Comparison of ENCODE assay signal across 9 mouse cellular contexts in the genomic region with DNA sequence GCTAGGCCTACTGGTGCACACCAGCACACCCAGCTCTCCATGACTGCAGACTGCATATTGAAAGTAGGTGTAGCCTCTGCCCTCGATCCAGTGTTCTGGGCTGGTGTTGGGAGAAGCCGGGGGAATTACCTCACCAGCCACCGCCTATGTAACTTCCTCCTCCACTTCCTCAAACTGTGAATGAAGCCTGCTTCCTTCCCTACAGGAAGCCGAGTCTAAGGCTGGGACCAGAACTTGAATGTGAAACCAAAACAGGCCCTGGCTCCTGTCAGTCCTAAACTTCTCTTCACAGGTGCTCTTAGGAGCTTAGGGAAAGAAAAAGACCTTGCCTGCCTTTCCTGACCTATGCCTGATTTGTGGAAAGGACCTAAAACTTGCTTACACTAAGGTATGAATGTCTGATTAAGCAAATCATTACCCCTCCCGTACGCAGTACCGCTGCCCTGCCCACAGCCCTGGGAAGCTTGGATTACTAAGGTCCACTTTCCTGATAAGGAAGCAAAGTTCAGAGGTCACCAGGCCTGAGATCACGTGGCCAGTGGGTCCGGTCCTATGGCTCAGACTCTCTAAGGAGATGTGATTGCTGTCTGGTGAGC. TPM values are rescaled to one million over a fixed set of nuclear protein-coding genes. Genes with fewer than 3 reads are reported as not detected.
A peak's percentile ranks its signal among the peaks of the same experiment; 100 is the strongest.
DNase-seq lines count a peak whose midpoint lies in the region; ATAC-seq and TF ChIP-seq lines count a peak whose summit lies in the region.
"Had no signal": no experiment of that assay in that cellular context is flagged by ENCODE, and none has a peak within 500 bp of the region (broad histone marks: within the 10 kb centered on the region; RNA-seq: fewer than 3 reads in every experiment).

No protein-coding gene starts in this region.

- peak; percentile 72 for TF ChIP-seq POLR2A in CH12.LX (IDR thresholded peaks at IDR 0.05; ENCODE audit: low read depth, low read length)
- TF ChIP-seq POLR2A in bone marrow, adult 2 months (IDR thresholded peaks at IDR 0.05; ENCODE audit: borderline replicate concordance, control insufficient read depth, low read depth, low read length): no peak

- peak overlapping the region; percentile 99 for H3K27ac ChIP-seq in CH12.LX (ENCODE audit: insufficient read depth, low read depth)
- H3K27ac ChIP-seq in bone marrow, adult 2 months (ENCODE audit: control insufficient read depth, insufficient read depth, low read depth, low read length, poor library complexity): peak overlapping the region; percentile 71
- H3K27ac ChIP-seq in liver, embryonic 15.5 days (replicated peaks): peak overlapping the region; percentile 70
- no peak overlapping the region for H3K27ac ChIP-seq in hindbrain, embryonic 13.5 days
- H3K27ac ChIP-seq in forebrain, postnatal 0 days (ENCODE audit: low read depth, low read length): no peak overlapping the region
- H3K27ac ChIP-seq: embryonic facial prominence, embryonic 15.5 days had no signal

- H3K9ac ChIP-seq in CH12.LX (ENCODE audit: insufficient read depth, low read depth): peak overlapping the region; percentile 76
- no peak overlapping the region for H3K9ac ChIP-seq in liver, embryonic 15.5 days
- no peak overlapping the region for H3K9ac ChIP-seq in hindbrain, embryonic 13.5 days
- no peak overlapping the region for H3K9ac ChIP-seq in forebrain, postnatal 0 days
- H3K9ac ChIP-seq: embryonic facial prominence, embryonic 15.5 days had no signal

- no peaks in the 10 kb centered on the region for H3K27me3 ChIP-seq in CH12.LX (replicated peaks)
- no peaks in the 10 kb centered on the region for H3K27me3 ChIP-seq in liver, embryonic 15.5 days
- H3K27me3 ChIP-seq in hindbrain, embryonic 13.5 days: no peaks in the 10 kb centered on the region
- no peaks in the 10 kb centered on the region for H3K27me3 ChIP-seq in forebrain, postnatal 0 days (ENCODE audit: insufficient read depth, low read length)
- H3K27me3 ChIP-seq: embryonic facial prominence, embryonic 15.5 days had no signal

- peak overlapping the region; percentile 87 for H3K4me2 ChIP-seq in CH12.LX (ENCODE audit: insufficient read depth, low read depth, poor library complexity, severe bottlenecking)
- peak overlapping the region; percentile 46 for H3K4me2 ChIP-seq in liver, embryonic 15.5 days
- no peak overlapping the region for H3K4me2 ChIP-seq in hindbrain, embryonic 13.5 days
- no peak overlapping the region for H3K4me2 ChIP-seq in forebrain, postnatal 0 days (ENCODE audit: low read depth)
- H3K4me2 ChIP-seq: embryonic facial prominence, embryonic 15.5 days had no signal

- TF ChIP-seq CTCF in CH12.LX (conservative IDR thresholded peaks at IDR 0.05 in 1 of 2, IDR thresholded peaks at IDR 0.05 in 1 of 2; ENCODE audit: low read depth in 2 of 2, low read length in 2 of 2): no peak
- TF ChIP-seq CTCF in bone marrow, adult 2 months (IDR thresholded peaks at IDR 0.05; ENCODE audit: control insufficient read depth, insufficient read depth, low read length): no peak
- no peak for TF ChIP-seq CTCF in forebrain, postnatal 0 days (IDR thresholded peaks at IDR 0.05; ENCODE audit: low read depth)

- peak; percentile 90 for DNase-seq in CH12.LX (ENCODE audit: extremely low read depth)
- DNase-seq in induced T-regulatory cell, adult 2 months (ENCODE audit: low read depth): peak; percentile 89
- DNase-seq in spleen, adult 18-20 months: peak; percentile 42 to 55
- no peak for DNase-seq in urinary bladder, postnatal 10 days (ENCODE audit: low spot score)
- DNase-seq in forebrain, postnatal 0 days: no peak

- H3K36me3 ChIP-seq in CH12.LX (replicated peaks in 1 of 2; ENCODE audit: control insufficient read depth in 1 of 2, insufficient read depth in 1 of 2, low read length in 1 of 2): peaks cover 2% of the 10 kb centered on the region in 2 experiments
- no peaks in the 10 kb centered on the region for H3K36me3 ChIP-seq in liver, embryonic 15.5 days (replicated peaks)
- H3K36me3 ChIP-seq in hindbrain, embryonic 13.5 days: no peaks in the 10 kb centered on the region
- no peaks in the 10 kb centered on the region for H3K36me3 ChIP-seq in forebrain, postnatal 0 days (ENCODE audit: insufficient read depth)
- H3K36me3 ChIP-seq: embryonic facial prominence, embryonic 15.5 days had no signal

- H3K9me3 ChIP-seq in CH12.LX (replicated peaks; ENCODE audit: low read length): no peaks in the 10 kb centered on the region
- no peaks in the 10 kb centered on the region for H3K9me3 ChIP-seq in liver, embryonic 15.5 days (replicated peaks)
- H3K9me3 ChIP-seq in hindbrain, embryonic 13.5 days: no peaks in the 10 kb centered on the region
- no peaks in the 10 kb centered on the region for H3K9me3 ChIP-seq in forebrain, postnatal 0 days (ENCODE audit: low read length)
- H3K9me3 ChIP-seq: embryonic facial prominence, embryonic 15.5 days had no signal

- WGBS in bone marrow, adult 2 months: 9% methylated on average over 9 of the region's 9 CpGs
- 19% methylated on average over 9 of the region's 9 CpGs for WGBS in liver, embryonic 15.5 days (ENCODE audit: insufficient replicate concordance)
- WGBS in hindbrain, embryonic 13.5 days: 76% methylated on average over 9 of the region's 9 CpGs
- WGBS in forebrain, postnatal 0 days: 82% methylated on average over 9 of the region's 9 CpGs

- no peak for TF ChIP-seq RAD21 in CH12.LX (IDR thresholded peaks at IDR 0.05; ENCODE audit: low read depth, low read length)

- H3K79me2 ChIP-seq in CH12.LX (replicated peaks; ENCODE audit: control insufficient read depth, extremely low read depth, insufficient read depth, poor library complexity, severe bottlenecking): no peaks in the 10 kb centered on the region

- peak overlapping the region; percentile 51 to 58 (median 52) for H3K4me3 ChIP-seq in CH12.LX (replicated peaks in 1 of 3; ENCODE audit: low read depth in 2 of 3, low read length in 2 of 3, poor library complexity in 1 of 3)
- peak overlapping the region; percentile 61 for H3K4me3 ChIP-seq in bone marrow, adult 2 months (replicated peaks; ENCODE audit: control insufficient read depth, low read depth, low read length)
- peak overlapping the region; percentile 30 for H3K4me3 ChIP-seq in liver, embryonic 15.5 days (replicated peaks)
- H3K4me3 ChIP-seq in hindbrain, embryonic 13.5 days: no peak overlapping the region
- H3K4me3 ChIP-seq in forebrain, postnatal 0 days (ENCODE audit: low read depth, low read length): no peak overlapping the region
- H3K4me3 ChIP-seq: embryonic facial prominence, embryonic 15.5 days had no signal

- in situ Hi-C loops in CH12.LX (cut with MboI; ENCODE audit: low pct_ligation_motif_present, low pct_unique_long_range_greater_than_20kb, low sequenced_read_pairs): no loop called here

- dilution Hi-C loops in CH12.LX (cut with MboI; ENCODE audit: extremely low pct_ligation_motif_present, extremely low pct_unique_long_range_greater_than_20kb, low sequenced_read_pairs): no loop called here

- H3K4me1 ChIP-seq in CH12.LX (ENCODE audit: control insufficient read depth in 1 of 2, insufficient read depth in 2 of 2): peaks cover 3 to 31% of the 10 kb centered on the region in 2 experiments
- H3K4me1 ChIP-seq in bone marrow, adult 2 months (ENCODE audit: control insufficient read depth, insufficient read depth, low read length): peaks cover 5% of the 10 kb centered on the region; the same call in 1 of the 2 replicates
- H3K4me1 ChIP-seq in liver, embryonic 15.5 days (replicated peaks): peaks cover 23% of the 10 kb centered on the region
- H3K4me1 ChIP-seq in hindbrain, embryonic 13.5 days (replicated peaks): peaks cover 14% of the 10 kb centered on the region
- 0 out of 2 replicates have a peak, but pooled peaks cover 8% of the 10 kb centered on the region for H3K4me1 ChIP-seq in forebrain, postnatal 0 days (ENCODE audit: insufficient read depth)
- H3K4me1 ChIP-seq: embryonic facial prominence, embryonic 15.5 days had no signal

- peak; percentile 51 for ATAC-seq in liver, embryonic 15.5 days (ENCODE audit: insufficient read depth)
- no peak for ATAC-seq in hindbrain, embryonic 13.5 days (ENCODE audit: low FRiP score)
- ATAC-seq in forebrain, postnatal 0 days: no peak

- peak; percentile 51; the same call in 1 of the 2 replicates for TF ChIP-seq EP300 in CH12.LX (IDR thresholded peaks at IDR 0.05; ENCODE audit: low read length)

RNA-seq across cellular contexts. Expression of gene Smpdl3b, which starts 9.3 kb away (rescaled TPM):
- 20.9 and 24.0 TPM in 2 replicates for total RNA-seq in CH12.LX (2012; rRNA removed)
- total RNA-seq in CH12.LX (2014; rRNA removed): 3.6 and 4.6 TPM in 2 replicates
- 2.9 TPM in 2 replicates for polyA plus RNA-seq in CH12.LX (2012; ENCODE audit: insufficient read length, low read depth)
- polyA plus RNA-seq in bone marrow, adult 2 months (2011; ENCODE audit: insufficient read depth, insufficient read length, low replicate concordance, missing spikeins): 1.7 TPM in 1 of 2 replicates, not detected in the other
- 1.0 and 1.1 TPM in 2 replicates for polyA plus RNA-seq in liver, embryonic 15.5 days (2015; fragmentation: Nextera tagmentation; extraction: Ambion mirVana)
- polyA plus RNA-seq in hindbrain, embryonic 13.5 days (2015; fragmentation: Nextera tagmentation; extraction: Ambion mirVana): 0.71 and 0.82 TPM in 2 replicates
- 0.54 and 0.57 TPM in 2 replicates for total RNA-seq in forebrain, postnatal 0 days (2014; rRNA removed)
- 0.89 and 1.1 TPM in 2 replicates for polyA plus RNA-seq in forebrain, postnatal 0 days (2015; fragmentation: Nextera tagmentation; extraction: Ambion mirVana)

RNA-seq across cellular contexts. Expression of gene Xkr8, which starts 15.4 kb away (rescaled TPM):
- total RNA-seq in CH12.LX (2012; rRNA removed) (6.2 and 8.6 TPM in 2 replicates), CH12.LX (2014; rRNA removed) (3.7 and 3.8 TPM in 2 replicates)
- 4.9 and 5.5 TPM in 2 replicates for polyA plus RNA-seq in CH12.LX (2012; ENCODE audit: insufficient read length, low read depth)
- polyA plus RNA-seq in bone marrow, adult 2 months (2011; ENCODE audit: insufficient read depth, insufficient read length, low replicate concordance, missing spikeins): 0.52 and 2.3 TPM in 2 replicates
- polyA plus RNA-seq in liver, embryonic 15.5 days (2015; fragmentation: Nextera tagmentation; extraction: Ambion mirVana): 2.9 and 3.0 TPM in 2 replicates
- 5.0 and 6.1 TPM in 2 replicates for polyA plus RNA-seq in hindbrain, embryonic 13.5 days (2015; fragmentation: Nextera tagmentation; extraction: Ambion mirVana)
- 3.4 and 5.2 TPM in 2 replicates for total RNA-seq in forebrain, postnatal 0 days (2014; rRNA removed)
- 2.2 and 3.8 TPM in 2 replicates for polyA plus RNA-seq in forebrain, postnatal 0 days (2015; fragmentation: Nextera tagmentation; extraction: Ambion mirVana)

RNA-seq across cellular contexts. Expression of gene Rpa2, which starts 20.4 kb away (rescaled TPM):
- 80.2 and 108 TPM in 2 replicates for total RNA-seq in CH12.LX (2012; rRNA removed)
- total RNA-seq in CH12.LX (2014; rRNA removed): 142 and 157 TPM in 2 replicates
- polyA plus RNA-seq in CH12.LX (2012; ENCODE audit: insufficient read length, low read depth): 97.9 and 103 TPM in 2 replicates
- polyA plus RNA-seq in bone marrow, adult 2 months (2011; ENCODE audit: insufficient read depth, insufficient read length, low replicate concordance, missing spikeins): 52.3 and 67.6 TPM in 2 replicates
- 78.2 and 81.3 TPM in 2 replicates for polyA plus RNA-seq in liver, embryonic 15.5 days (2015; fragmentation: Nextera tagmentation; extraction: Ambion mirVana)
- polyA plus RNA-seq in hindbrain, embryonic 13.5 days (2015; fragmentation: Nextera tagmentation; extraction: Ambion mirVana): 41.2 and 41.8 TPM in 2 replicates
- total RNA-seq in forebrain, postnatal 0 days (2014; rRNA removed): 24.0 and 26.8 TPM in 2 replicates
- polyA plus RNA-seq in forebrain, postnatal 0 days (2015; fragmentation: Nextera tagmentation; extraction: Ambion mirVana): 32.6 and 39.1 TPM in 2 replicates

RNA-seq across cellular contexts. Expression of gene Themis2, which starts 48.4 kb away (rescaled TPM):
- 14.2 and 17.1 TPM in 2 replicates for total RNA-seq in CH12.LX (2012; rRNA removed)
- 9.3 and 10.2 TPM in 2 replicates for total RNA-seq in CH12.LX (2014; rRNA removed)
- polyA plus RNA-seq in CH12.LX (2012; ENCODE audit: insufficient read length, low read depth): 30.7 and 35.7 TPM in 2 replicates
- polyA plus RNA-seq in bone marrow, adult 2 months (2011; ENCODE audit: insufficient read depth, insufficient read length, low replicate concordance, missing spikeins): 10.5 and 22.4 TPM in 2 replicates
- 2.8 and 3.4 TPM in 2 replicates for polyA plus RNA-seq in liver, embryonic 15.5 days (2015; fragmentation: Nextera tagmentation; extraction: Ambion mirVana)
- polyA plus RNA-seq in hindbrain, embryonic 13.5 days (2015; fragmentation: Nextera tagmentation; extraction: Ambion mirVana): 0.70 and 0.77 TPM in 2 replicates
- total RNA-seq in forebrain, postnatal 0 days (2014; rRNA removed): 0.85 and 1.00 TPM in 2 replicates
- polyA plus RNA-seq in forebrain, postnatal 0 days (2015; fragmentation: Nextera tagmentation; extraction: Ambion mirVana): 0.43 and 0.50 TPM in 2 replicates

Comparison
In these comparisons a context has a peak if more than half of its experiments do, and no peak if none do; other contexts are left out.
1. DNase-seq: peak in CH12.LX (single experiment), induced T-regulatory cell, adult 2 months (single experiment) and spleen, adult 18-20 months (2 of 2); none in urinary bladder, postnatal 10 days (single experiment) and forebrain, postnatal 0 days (single experiment).
2. H3K27ac ChIP-seq: peak in CH12.LX (single experiment), bone marrow, adult 2 months (single experiment) and liver, embryonic 15.5 days (single experiment); none in hindbrain, embryonic 13.5 days (single experiment) and forebrain, postnatal 0 days (single experiment).
3. H3K4me2 ChIP-seq: peak in CH12.LX (single experiment) and liver, embryonic 15.5 days (single experiment); none in hindbrain, embryonic 13.5 days (single experiment) and forebrain, postnatal 0 days (single experiment).
4. H3K4me3 ChIP-seq: peak in CH12.LX (3 of 3), bone marrow, adult 2 months (single experiment) and liver, embryonic 15.5 days (single experiment); none in hindbrain, embryonic 13.5 days (single experiment) and forebrain, postnatal 0 days (single experiment).